Comparison of ENCODE assay signal across 20 mouse cellular contexts in genomic region chr1:178540247-178540646, GRCm38 (mm10). TPM values are rescaled to one million over a fixed set of nuclear protein-coding genes. Genes with fewer than 3 reads are reported as not detected.
DNase-seq lines count a peak whose midpoint lies in the region; ATAC-seq and TF ChIP-seq lines count a peak whose summit lies in the region.
"Had no signal": no experiment of that assay in that cellular context is flagged by ENCODE, and none has a peak within 500 bp of the region (broad histone marks: within the 10 kb centered on the region; RNA-seq: fewer than 3 reads in every experiment).

No protein-coding gene starts in this region.

- WGBS in kidney, embryonic 15.5 days: 41% methylated on average over 10 of the region's 10 CpGs
- WGBS in embryonic facial prominence, embryonic 10.5 days: 87% methylated on average over 10 of the region's 10 CpGs

- no peak for ATAC-seq in kidney, embryonic 15.5 days (replicated peaks; ENCODE audit: low FRiP score)
- ATAC-seq: forebrain, embryonic 15.5 days; forebrain, postnatal 0 days had no signal

- H3K4me3 ChIP-seq in kidney, embryonic 15.5 days (replicated peaks): no peak overlapping the region
- H3K4me3 ChIP-seq in myocyte: no peak overlapping the region
- H3K4me3 ChIP-seq in embryonic facial prominence, embryonic 10.5 days: no peak overlapping the region
- H3K4me3 ChIP-seq: embryonic facial prominence, embryonic 13.5 days; embryonic facial prominence, embryonic 15.5 days; erythroblast, embryonic 14.5 days; forebrain, embryonic 10.5 days; forebrain, embryonic 12.5 days; forebrain, embryonic 15.5 days had no signal

- TF ChIP-seq CTCF in brain, embryonic 14.5 days (IDR thresholded peaks at IDR 0.05; ENCODE audit: borderline replicate concordance, extremely low read depth, insufficient read depth, insufficient read length): no peak

- H3K79me2 ChIP-seq in myocyte (ENCODE audit: control insufficient read depth, insufficient read depth): no peaks in the 10 kb centered on the region

- no peaks in the 10 kb centered on the region for H3K9me3 ChIP-seq in kidney, embryonic 15.5 days (replicated peaks)
- H3K9me3 ChIP-seq in embryonic facial prominence, embryonic 10.5 days: peaks cover 5% of the 10 kb centered on the region; the same call in 1 of the 2 replicates
- H3K9me3 ChIP-seq: forebrain, embryonic 12.5 days; forebrain, embryonic 15.5 days had no signal

- H3K36me3 ChIP-seq in kidney, embryonic 15.5 days: peaks cover 16% of the 10 kb centered on the region
- peaks cover 1% of the 10 kb centered on the region for H3K36me3 ChIP-seq in myocyte (ENCODE audit: control insufficient read depth, insufficient read depth)
- peaks cover 58% of the 10 kb centered on the region for H3K36me3 ChIP-seq in embryonic facial prominence, embryonic 10.5 days (replicated peaks)
- H3K36me3 ChIP-seq: forebrain, embryonic 12.5 days; forebrain, embryonic 15.5 days had no signal

- H3K27me3 ChIP-seq in kidney, embryonic 15.5 days: no peaks in the 10 kb centered on the region
- H3K27me3 ChIP-seq in myocyte (ENCODE audit: control insufficient read depth, insufficient read depth, insufficient read length): no peaks in the 10 kb centered on the region
- H3K27me3 ChIP-seq in embryonic facial prominence, embryonic 10.5 days (replicated peaks; ENCODE audit: low read depth, poor library complexity, severe bottlenecking): no peaks in the 10 kb centered on the region
- H3K27me3 ChIP-seq: embryonic facial prominence, embryonic 13.5 days; embryonic facial prominence, embryonic 15.5 days; forebrain, embryonic 12.5 days; forebrain, embryonic 15.5 days had no signal

- H3K4me1 ChIP-seq in kidney, embryonic 15.5 days: peaks cover 29% of the 10 kb centered on the region
- H3K4me1 ChIP-seq in embryonic facial prominence, embryonic 10.5 days: no peaks in the 10 kb centered on the region
- H3K4me1 ChIP-seq: embryonic facial prominence, embryonic 15.5 days; forebrain, embryonic 10.5 days; forebrain, embryonic 12.5 days had no signal

- DNase-seq in kidney, adult 11 months: no peak
- DNase-seq in brain, embryonic 14.5 days (ENCODE audit: low read depth): peak; percentile 28
- DNase-seq in embryonic facial prominence, embryonic 10.5 days (ENCODE audit: low spot score): no peak
- DNase-seq: adrenal gland, adult 2 months; adrenal gland, postnatal 10 days; adrenal gland, postnatal 25 days; cerebellum, adult 11-12 months; cerebellum, adult 2 months; cerebellum, adult 9-10 months; cerebellum, postnatal 10 days; cerebellum, postnatal 25 days; forebrain, postnatal 0 days had no signal

- peak overlapping the region; percentile 39; the same call in 1 of the 2 replicates for H3K27ac ChIP-seq in kidney, embryonic 15.5 days
- no peak overlapping the region for H3K27ac ChIP-seq in embryonic facial prominence, embryonic 10.5 days (replicated peaks)
- H3K27ac ChIP-seq: embryonic facial prominence, embryonic 13.5 days; embryonic facial prominence, embryonic 15.5 days; forebrain, embryonic 10.5 days; forebrain, embryonic 12.5 days; forebrain, embryonic 15.5 days had no signal

- H3K4me2 ChIP-seq in kidney, embryonic 15.5 days: no peak overlapping the region
- peak overlapping the region; percentile 16 for H3K4me2 ChIP-seq in myocyte (ENCODE audit: low read depth)
- H3K4me2 ChIP-seq: embryonic facial prominence, embryonic 13.5 days; embryonic facial prominence, embryonic 15.5 days; forebrain, embryonic 12.5 days; forebrain, embryonic 15.5 days had no signal

- H3ac ChIP-seq in myocyte (ENCODE audit: control insufficient read depth, insufficient read length): no peak overlapping the region

- no peak overlapping the region for H3K9ac ChIP-seq in kidney, embryonic 15.5 days
- H3K9ac ChIP-seq: embryonic facial prominence, embryonic 13.5 days; embryonic facial prominence, embryonic 15.5 days; forebrain, embryonic 12.5 days; forebrain, embryonic 15.5 days; forebrain, postnatal 0 days had no signal

- no peak for TF ChIP-seq POLR2A in brain, embryonic 14.5 days (IDR thresholded peaks at IDR 0.05; ENCODE audit: borderline replicate concordance, extremely low read depth, insufficient read depth, insufficient read length, poor library complexity, severe bottlenecking)
- TF ChIP-seq POLR2A in myocyte (IDR thresholded peaks at IDR 0.05; ENCODE audit: insufficient read length, low read depth): no peak

TF ChIP-seq in myocyte, 11 proteins besides CTCF, POLR2A, EP300 and RAD21:
- TF ChIP-seq MYOD1 (IDR thresholded peaks at IDR 0.05; ENCODE audit: control insufficient read depth in 1 of 3, insufficient read length in 2 of 3, low read depth in 2 of 3) (peak in 2 of 3 experiments; percentile 54 to 72), TCF12 (IDR thresholded peaks at IDR 0.05; ENCODE audit: insufficient read depth, poor library complexity, severe bottlenecking) (peak; percentile 4), CEBPB (IDR thresholded peaks at IDR 0.05; ENCODE audit: insufficient read depth, poor library complexity, severe bottlenecking) (no peak), MYOG (IDR thresholded peaks at IDR 0.05; ENCODE audit: control insufficient read depth in 1 of 3, insufficient read depth in 1 of 3, insufficient read length in 2 of 3, low read depth in 2 of 3) (peak in 2 of 3 experiments; percentile 46 to 48)

RNA-seq across cellular contexts. Expression of gene Kif26b, which starts 11.3 kb away (rescaled TPM):
- 13.2 and 13.4 TPM in 2 replicates for polyA plus RNA-seq in kidney, embryonic 15.5 days (2015; fragmentation: Nextera tagmentation; extraction: Ambion mirVana)
- 5.6 and 17.0 TPM in 2 replicates for polyA plus RNA-seq in brain, embryonic 14.5 days (2012; rRNA removed)
- polyA plus RNA-seq in myocyte (2012; fragmentation: generic; extraction: Trizol): 5.9 TPM
- polyA plus RNA-seq in embryonic facial prominence, embryonic 10.5 days (2016; fragmentation: Nextera tagmentation; extraction: Ambion mirVana): 9.0 and 10.2 TPM in 2 replicates
- polyA plus RNA-seq: erythroblast, embryonic 14.5 days had no signal
